Mouse (Mus musculus) CH12.LX (cell line): ENCODE data around the gene Gm20388.

Experiments
- EP300 ChIP-seq: IDR thresholded peaks from 2 replicates; pipeline ENCODE4 v1.6.1; 2011; ENCODE audit warnings: low read length, improper control_type of control experiment
- GABPA ChIP-seq: IDR thresholded peaks from 2 replicates; pipeline ENCODE4 v1.6.1; 2012; ENCODE audit warnings: low read depth, low read length, improper control_type of control experiment, inconsistent platforms; ENCODE audit not compliant: insufficient replicate concordance
- JUND ChIP-seq: conservative IDR thresholded peaks from 2 replicates; pipeline ENCODE4 v1.6.1; 2011; ENCODE audit warnings: low read depth, low read length, improper control_type of control experiment
- MAFK ChIP-seq: IDR thresholded peaks from 2 replicates; pipeline ENCODE4 v1.6.1; 2011; ENCODE audit warnings: low read length, improper control_type of control experiment; ENCODE audit not compliant: insufficient replicate concordance
- POLR2A ChIP-seq: IDR thresholded peaks from 2 replicates; pipeline ENCODE4 v1.6.1; 2011; ENCODE audit warnings: low read depth, mild to moderate bottlenecking, improper control_type of control experiment, low read length
- POLR2AphosphoS2 ChIP-seq: IDR thresholded peaks from 2 replicates; pipeline ENCODE4 v1.6.1; 2011; ENCODE audit warnings: low read depth, low read length, improper control_type of control experiment
- RCOR1 ChIP-seq: conservative IDR thresholded peaks from 2 replicates; pipeline ENCODE4 v1.6.1; 2012; ENCODE audit warnings: low read depth, mild to moderate bottlenecking, inconsistent platforms, low read length, improper control_type of control experiment

GRCm38 (mm10) chr8:123891883-123892585, 3981.4 kb downstream of the Gm20388 start:
- TF ChIP-seq JUND, result no peak
- no peak for TF ChIP-seq POLR2AphosphoS2
- no peak for TF ChIP-seq RCOR1
- no peak for TF ChIP-seq POLR2A
- no peak for TF ChIP-seq EP300
- no peak for TF ChIP-seq GABPA
- TF ChIP-seq MAFK, result no peak
